Mouse (Mus musculus): ENCODE data around the gene Trpc5. TPM values are rescaled to one million over a fixed set of nuclear protein-coding genes. Genes with fewer than 3 reads are reported as not detected.

Gene Trpc5
- polyA plus RNA-seq, 1 experiment from 2014 or later, result 5.9 TPM

- 80% methylated on average over 5 of the region's 5 CpGs for WGBS
- no peak for ATAC-seq (ENCODE audit: low read depth)
- H3K9ac ChIP-seq (replicated peaks; ENCODE audit: low read depth, low read length), result no peak overlapping the region
- no peak overlapping the region for H3K4me2 ChIP-seq (ENCODE audit: low read depth, low read length)
- no peaks in the 10 kb centered on the region for H3K4me1 ChIP-seq (ENCODE audit: control insufficient read depth, insufficient read depth, low read length)
- H3K9me3 ChIP-seq (ENCODE audit: control insufficient read depth, low read length), result no peaks in the 10 kb centered on the region
- H3K36me3 ChIP-seq (ENCODE audit: control insufficient read depth, insufficient read depth, low read length), result no peaks in the 10 kb centered on the region
- no peaks in the 10 kb centered on the region for H3K27me3 ChIP-seq (ENCODE audit: control insufficient read depth, insufficient read depth, low read length)
- H3K27ac ChIP-seq (ENCODE audit: low read depth, low read length), result no peak overlapping the region
- H3K4me3 ChIP-seq (ENCODE audit: low read depth, low read length), result no peak overlapping the region
These were observed 279.9 kb downstream of the Trpc5 start for GRCm38 (mm10) chrX:144408036-144408435.

GRCm38 (mm10) chrX:144403526-144403925 lies 284.5 kb downstream of the Trpc5 start:
- no peaks in the 10 kb centered on the region for H3K4me1 ChIP-seq (ENCODE audit: control insufficient read depth, insufficient read depth, low read length)
- no peaks in the 10 kb centered on the region for H3K9me3 ChIP-seq (ENCODE audit: control insufficient read depth, low read length)
- no peaks in the 10 kb centered on the region for H3K27me3 ChIP-seq (ENCODE audit: control insufficient read depth, insufficient read depth, low read length)
- H3K36me3 ChIP-seq (ENCODE audit: control insufficient read depth, insufficient read depth, low read length), result no peaks in the 10 kb centered on the region
- H3K9ac ChIP-seq (replicated peaks; ENCODE audit: low read depth, low read length), result no peak overlapping the region
- no peak overlapping the region for H3K4me2 ChIP-seq (ENCODE audit: low read depth, low read length)
- peak; percentile 82; the same call in 1 of the 2 replicates for ATAC-seq (ENCODE audit: low read depth)
- no peak overlapping the region for H3K4me3 ChIP-seq (ENCODE audit: low read depth, low read length)
- WGBS, result 41% methylated on average over 7 of the region's 7 CpGs
- H3K27ac ChIP-seq (ENCODE audit: low read depth, low read length), result no peak overlapping the region

- Histone ChIP-seq H3K4me2 (ENCODE audit: low read depth, low read length) (no peak overlapping the region), H3K9me3 (ENCODE audit: control insufficient read depth, low read length) (no peaks in the 10 kb centered on the region), H3K4me3 (ENCODE audit: low read depth, low read length) (no peak overlapping the region), H3K4me1 (ENCODE audit: control insufficient read depth, insufficient read depth, low read length) (no peaks in the 10 kb centered on the region), H3K36me3 (ENCODE audit: control insufficient read depth, insufficient read depth, low read length) (no peaks in the 10 kb centered on the region), H3K9ac (replicated peaks; ENCODE audit: low read depth, low read length) (no peak overlapping the region), H3K27me3 (ENCODE audit: control insufficient read depth, insufficient read depth, low read length) (no peaks in the 10 kb centered on the region), H3K27ac (ENCODE audit: low read depth, low read length) (no peak overlapping the region)
- ATAC-seq (ENCODE audit: low read depth), result no peak
- WGBS, result 81% methylated on average over 2 of the region's 2 CpGs
These were observed 313.8 kb downstream of the Trpc5 start for GRCm38 (mm10) chrX:144374196-144374595.

- Histone ChIP-seq H3K4me1 (ENCODE audit: control insufficient read depth, insufficient read depth, low read length) (no peaks in the 10 kb centered on the region), H3K36me3 (ENCODE audit: control insufficient read depth, insufficient read depth, low read length) (no peaks in the 10 kb centered on the region)
These were observed 349.6 kb downstream of the Trpc5 start for GRCm38 (mm10) chrX:144338355-144338754.

GRCm38 (mm10) chrX:144337938-144338337 lies 350.0 kb downstream of the Trpc5 start:
- H3K27ac ChIP-seq (ENCODE audit: low read depth, low read length), result no peak overlapping the region
- H3K4me1 ChIP-seq (ENCODE audit: control insufficient read depth, insufficient read depth, low read length), result no peaks in the 10 kb centered on the region
- H3K36me3 ChIP-seq (ENCODE audit: control insufficient read depth, insufficient read depth, low read length), result no peaks in the 10 kb centered on the region
- no peak for ATAC-seq (ENCODE audit: low read depth)
- no peaks in the 10 kb centered on the region for H3K9me3 ChIP-seq (ENCODE audit: control insufficient read depth, low read length)
- no peaks in the 10 kb centered on the region for H3K27me3 ChIP-seq (ENCODE audit: control insufficient read depth, insufficient read depth, low read length)
- no peak overlapping the region for H3K4me3 ChIP-seq (ENCODE audit: low read depth, low read length)
- H3K9ac ChIP-seq (replicated peaks; ENCODE audit: low read depth, low read length), result no peak overlapping the region
- no peak overlapping the region for H3K4me2 ChIP-seq (ENCODE audit: low read depth, low read length)

More at GRCm38 (mm10) chrX:144338355-144338754, 349.6 kb downstream of the Trpc5 start:
- Histone ChIP-seq H3K4me3 (ENCODE audit: low read depth, low read length) (no peak overlapping the region), H3K9me3 (ENCODE audit: control insufficient read depth, low read length) (no peaks in the 10 kb centered on the region), H3K27ac (ENCODE audit: low read depth, low read length) (no peak overlapping the region), H3K4me2 (ENCODE audit: low read depth, low read length) (no peak overlapping the region), H3K9ac (replicated peaks; ENCODE audit: low read depth, low read length) (no peak overlapping the region), H3K27me3 (ENCODE audit: control insufficient read depth, insufficient read depth, low read length) (no peaks in the 10 kb centered on the region)
- no peak for ATAC-seq (ENCODE audit: low read depth)

GRCm38 (mm10) chrX:144335332-144336015 lies 352.5 kb downstream of the Trpc5 start:
- 39% methylated on average over 8 of the region's 8 CpGs for WGBS
- H3K27ac ChIP-seq (ENCODE audit: low read depth, low read length), result no peak overlapping the region
- H3K36me3 ChIP-seq (ENCODE audit: control insufficient read depth, insufficient read depth, low read length), result no peaks in the 10 kb centered on the region
- H3K4me1 ChIP-seq (ENCODE audit: control insufficient read depth, insufficient read depth, low read length), result no peaks in the 10 kb centered on the region
- no peaks in the 10 kb centered on the region for H3K9me3 ChIP-seq (ENCODE audit: control insufficient read depth, low read length)
- ATAC-seq (ENCODE audit: low read depth), result no peak
- no peak overlapping the region for H3K4me3 ChIP-seq (ENCODE audit: low read depth, low read length)
- no peak overlapping the region for H3K4me2 ChIP-seq (ENCODE audit: low read depth, low read length)
- no peaks in the 10 kb centered on the region for H3K27me3 ChIP-seq (ENCODE audit: control insufficient read depth, insufficient read depth, low read length)
- H3K9ac ChIP-seq (replicated peaks; ENCODE audit: low read depth, low read length), result no peak overlapping the region

Other genes starting within 250 kb of the Trpc5 start
- gene Trpc5os, start 231.6 kb downstream of the Trpc5 start, polyA plus RNA-seq (2014; fragmentation: Nextera tagmentation; extraction: Ambion mirVana), result 0.17 TPM in 1 of 2 replicates, not detected in the other
- gene Rtl4, start 727 bp upstream of the Trpc5 start, polyA plus RNA-seq (2014; fragmentation: Nextera tagmentation; extraction: Ambion mirVana), result 1.1 and 2.2 TPM in 2 replicates

Measured in neural tube, embryonic 14.5 days (tissue).